Mouse (Mus musculus) heart, embryonic 13.5 days (tissue): ENCODE data around the gene Cers4. TPM values are rescaled to one million over a fixed set of nuclear protein-coding genes. Genes with fewer than 3 reads are reported as not detected.
A peak's percentile ranks its signal among the peaks of the same experiment; 100 is the strongest.

Source experiments
- ATAC-seq: fragments of 200-750 bp; cut with Nextera tagmentation; 2 replicates; pipeline ENCODE4 v1.8.0; 2017; ENCODE audit warnings: moderate TSS enrichment; ENCODE audit not compliant: insufficient number of reproducible peaks, low FRiP score, low TSS enrichment; ENCODE audit errors: extremely low read depth
- H3K27ac ChIP-seq: fragments of 300-500 bp; sonication (generic); replicated peaks from 2 replicates; pipeline ENCODE4 v1.5.1; 2015; ENCODE audit warnings: moderate library complexity, mild to moderate bottlenecking, inconsistent platforms
- H3K27me3 ChIP-seq: fragments of 300-500 bp; sonication (generic); replicated peaks from 2 replicates; pipeline ENCODE4 v1.6.1; 2015; ENCODE audit warnings: mild to moderate bottlenecking, inconsistent platforms
- H3K36me3 ChIP-seq: fragments of 300-500 bp; sonication (generic); 2 replicates; pipeline ENCODE4 v1.6.1; 2015; ENCODE audit warnings: mild to moderate bottlenecking, inconsistent platforms
- H3K4me1 ChIP-seq: fragments of 300-500 bp; sonication (generic); 2 replicates; pipeline ENCODE4 v1.6.1; 2015; ENCODE audit warnings: inconsistent platforms
- H3K4me2 ChIP-seq: fragments of 300-500 bp; sonication (generic); 2 replicates; pipeline ENCODE4 v1.6.1; 2015; ENCODE audit warnings: inconsistent platforms, mild to moderate bottlenecking, moderate library complexity
- H3K4me3 ChIP-seq: fragments of 300-500 bp; sonication (generic); 2 replicates; pipeline ENCODE4 v1.5.1; 2015; ENCODE audit warnings: moderate library complexity, mild to moderate bottlenecking, inconsistent platforms
- H3K9ac ChIP-seq: fragments of 300-500 bp; sonication (generic); 2 replicates; pipeline ENCODE4 v1.6.1; 2015; ENCODE audit warnings: inconsistent platforms, mild to moderate bottlenecking, moderate library complexity
- H3K9me3 ChIP-seq: fragments of 300-500 bp; sonication (generic); 2 replicates; pipeline ENCODE4 v1.6.1; 2016; ENCODE audit warnings: inconsistent platforms
- WGBS: fragments of 180-500 bp; shearing (Covaris S2); methylation state at CpG from one replicate; pipeline ENCODE4 v1.1.7; 2015; ENCODE audit warnings: mixed read lengths; 5-methylcytosine and 5-hydroxymethylcytosine counted together
- polyA plus RNA-seq: library from polyadenylated mRNA; unstranded; fragments of >200 nt; fragmentation: Nextera tagmentation; extraction: Ambion mirVana; gene quantifications from 2 replicates; pipeline ENCODE4 v1.2.1, GENCODE M21; 2015

The Cers4 gene
- polyA plus RNA-seq, 1 experiment from 2014 or later, result 37.3 TPM

DNA sequence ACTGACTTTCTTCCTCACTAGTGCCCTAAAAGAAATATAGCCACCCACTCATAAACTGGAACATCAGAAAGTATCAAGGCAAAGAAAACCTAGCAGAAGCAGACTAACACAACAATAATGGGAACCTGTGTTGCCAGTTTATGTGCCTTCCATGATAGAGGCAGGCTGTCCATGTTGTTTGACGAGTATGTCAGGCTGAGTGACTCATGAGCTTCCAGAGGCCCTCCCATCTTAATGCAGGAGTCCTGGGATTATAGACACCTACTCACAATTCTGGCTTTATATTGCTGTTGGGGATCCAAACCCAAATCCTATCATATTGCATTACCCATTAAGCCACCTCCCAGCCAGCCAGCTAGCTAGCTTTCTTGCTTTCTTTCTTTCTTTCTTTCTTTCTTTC, 12.5 kb downstream of the Cers4 start:
- Histone ChIP-seq H3K4me1 (peaks cover 57% of the 10 kb centered on the region), H3K9me3 (no peaks in the 10 kb centered on the region), H3K9ac (no peak overlapping the region), H3K27me3 (no peaks in the 10 kb centered on the region), H3K36me3 (peaks cover 41% of the 10 kb centered on the region), H3K4me2 (no peak overlapping the region), H3K4me3 (no peak overlapping the region), H3K27ac (no peak overlapping the region)
- ATAC-seq, result no peak
- WGBS, result 56% methylated on average over 1 of the region's 1 CpGs

DNA sequence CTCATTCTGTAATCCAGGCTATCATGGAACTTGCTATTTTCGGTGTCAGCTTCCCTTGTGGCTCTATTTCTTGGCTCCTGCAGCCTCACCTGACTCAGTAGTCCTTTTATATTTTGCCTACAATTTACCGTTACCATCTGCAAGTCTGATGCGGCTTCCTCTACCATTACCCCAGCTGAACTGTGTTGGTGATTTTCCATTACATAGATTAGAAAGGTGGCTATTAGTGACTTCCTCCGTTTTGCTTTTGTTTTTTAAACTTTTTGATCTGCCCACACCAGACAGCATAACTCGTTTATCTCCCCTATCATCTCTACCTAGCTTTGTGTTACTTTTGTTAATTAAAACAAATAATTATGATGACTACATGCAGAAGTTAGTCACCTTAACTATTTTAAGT, 14.7 kb downstream of the Cers4 start:
- Histone ChIP-seq H3K4me1 (peaks cover 70% of the 10 kb centered on the region), H3K4me3 (no peak overlapping the region), H3K9ac (no peak overlapping the region), H3K27ac (no peak overlapping the region), H3K36me3 (peaks cover 26% of the 10 kb centered on the region), H3K9me3 (no peaks in the 10 kb centered on the region), H3K27me3 (no peaks in the 10 kb centered on the region), H3K4me2 (no peak overlapping the region)
- no peak for ATAC-seq
- WGBS, result 66% methylated on average over 5 of the region's 5 CpGs

DNA sequence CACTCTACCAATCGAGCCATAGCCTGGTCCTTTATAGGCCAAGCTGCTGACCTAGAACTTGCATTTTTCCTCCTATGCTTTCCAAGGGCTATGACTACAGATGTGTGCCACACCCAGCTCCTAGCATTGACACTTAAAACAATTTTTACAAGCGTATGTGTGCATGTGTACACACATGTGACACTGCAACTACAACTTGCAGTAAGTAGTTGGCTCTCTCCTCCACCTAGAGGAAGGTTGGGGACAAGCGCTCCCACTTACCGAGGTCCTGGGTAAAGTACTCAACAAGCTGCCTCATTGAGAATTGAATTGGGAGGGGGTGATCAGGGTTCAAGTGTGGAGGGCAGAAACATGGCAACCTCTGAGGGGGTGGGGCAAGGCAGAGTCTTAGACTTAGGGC, 18.0 kb downstream of the Cers4 start:
- Histone ChIP-seq H3K4me3 (no peak overlapping the region), H3K36me3 (peaks cover 8% of the 10 kb centered on the region), H3K27ac (peak overlapping the region; percentile 98), H3K4me1 (peaks cover 90% of the 10 kb centered on the region), H3K9me3 (no peaks in the 10 kb centered on the region), H3K4me2 (peak overlapping the region; percentile 53; the same call in 1 of the 2 replicates), H3K27me3 (no peaks in the 10 kb centered on the region), H3K9ac (peak overlapping the region; percentile 67; the same call in 1 of the 2 replicates)
- 77% methylated on average over 4 of the region's 4 CpGs for WGBS
- ATAC-seq, result no peak

GRCm38 (mm10) chr8:4511429-4512115, 18.7 kb downstream of the Cers4 start:
- ATAC-seq, result no peak
- Histone ChIP-seq H3K27ac (peak overlapping the region; percentile 98), H3K27me3 (no peaks in the 10 kb centered on the region), H3K9ac (peak overlapping the region; percentile 67), H3K9me3 (no peaks in the 10 kb centered on the region), H3K4me1 (peaks cover 82% of the 10 kb centered on the region), H3K4me2 (peak overlapping the region; percentile 53), H3K4me3 (no peak overlapping the region), H3K36me3 (peaks cover 15% of the 10 kb centered on the region)
- WGBS, result 6% methylated on average over 2 of the region's 2 CpGs

DNA sequence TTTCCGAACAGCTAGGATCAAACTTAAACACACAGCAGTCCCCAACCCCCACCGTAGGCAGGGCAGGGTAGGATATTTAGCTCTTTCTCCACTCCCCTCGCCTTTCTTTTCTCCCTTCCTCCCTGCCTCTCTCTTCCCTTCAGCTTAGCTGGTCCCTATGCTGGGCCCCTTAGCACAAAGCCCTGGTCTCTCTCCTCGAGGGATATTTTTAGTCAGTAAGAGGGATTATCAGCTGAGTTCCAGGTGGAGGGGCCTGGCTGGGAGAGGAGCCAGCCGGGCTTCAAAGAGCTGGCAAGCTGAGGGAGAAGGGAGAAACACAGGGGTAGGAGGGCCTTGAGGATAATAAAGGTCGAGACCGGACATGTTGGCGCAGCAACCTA, 19.3 kb downstream of the Cers4 start:
- peak overlapping the region; percentile 67 for H3K9ac ChIP-seq
- H3K9me3 ChIP-seq, result no peaks in the 10 kb centered on the region
- peak overlapping the region; percentile 53 for H3K4me2 ChIP-seq
- peaks cover 77% of the 10 kb centered on the region for H3K4me1 ChIP-seq
- no peak overlapping the region for H3K4me3 ChIP-seq
- peaks cover 20% of the 10 kb centered on the region for H3K36me3 ChIP-seq
- ATAC-seq, result peak; percentile 72; the same call in 1 of the 2 replicates
- H3K27me3 ChIP-seq, result no peaks in the 10 kb centered on the region
- WGBS, result 11% methylated on average over 8 of the region's 8 CpGs
- H3K27ac ChIP-seq, result peak overlapping the region; percentile 98

DNA sequence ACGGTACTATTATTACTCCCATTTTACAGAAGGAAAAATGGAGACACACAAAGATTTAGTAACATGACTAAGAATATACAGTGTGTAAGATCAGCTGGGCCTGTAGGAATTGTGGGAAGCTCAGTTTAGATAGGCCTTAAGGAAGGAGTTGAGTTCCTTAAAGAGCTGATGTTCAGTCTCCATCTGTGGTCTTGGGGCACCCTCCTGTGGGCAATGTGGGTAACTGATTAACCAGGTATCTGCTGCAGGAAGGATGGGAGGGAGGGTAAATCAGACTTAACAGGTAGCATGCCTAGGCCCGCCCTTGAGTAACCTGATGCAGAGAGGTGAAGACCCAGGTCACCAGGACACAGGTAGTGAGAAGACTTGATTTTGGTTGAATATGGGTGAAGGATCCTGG, 23.3 kb downstream of the Cers4 start:
- Histone ChIP-seq H3K4me3 (no peak overlapping the region), H3K36me3 (peaks cover 61% of the 10 kb centered on the region), H3K9ac (no peak overlapping the region), H3K27ac (no peak overlapping the region), H3K4me2 (no peak overlapping the region), H3K4me1 (peaks cover 41% of the 10 kb centered on the region), H3K27me3 (no peaks in the 10 kb centered on the region), H3K9me3 (no peaks in the 10 kb centered on the region)
- 72% methylated on average over 2 of the region's 2 CpGs for WGBS
- ATAC-seq, result no peak

- Histone ChIP-seq H3K27me3 (no peaks in the 10 kb centered on the region), H3K27ac (no peak overlapping the region), H3K4me2 (no peak overlapping the region), H3K4me1 (peaks cover 5% of the 10 kb centered on the region; the same call in 1 of the 2 replicates), H3K4me3 (no peak overlapping the region), H3K9me3 (no peaks in the 10 kb centered on the region), H3K36me3 (peaks cover 94% of the 10 kb centered on the region), H3K9ac (no peak overlapping the region)
- no peak for ATAC-seq
- WGBS, result 59% methylated on average over 4 of the region's 4 CpGs
Observed at GRCm38 (mm10) chr8:4521472-4521871, 28.6 kb downstream of the Cers4 start.

DNA sequence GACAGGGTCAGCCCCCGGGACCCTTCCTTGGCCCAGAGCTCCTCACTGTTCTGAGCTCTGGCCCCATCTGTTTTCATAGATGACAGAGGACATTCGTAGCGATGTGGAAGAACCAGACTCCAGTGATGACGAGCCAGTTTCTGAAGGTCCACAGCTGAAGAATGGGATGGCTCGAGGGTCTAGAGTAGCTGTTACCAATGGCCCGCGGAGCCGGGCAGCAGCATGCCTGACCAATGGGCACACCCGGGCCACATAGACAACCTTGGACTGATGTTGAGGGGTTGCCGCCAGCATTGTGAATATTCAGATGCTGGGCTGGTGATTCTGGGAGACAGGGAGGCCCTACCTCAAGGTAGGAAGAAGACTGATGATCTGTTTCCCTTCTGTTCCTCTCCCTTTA, 30.7 kb downstream of the Cers4 start:
- H3K9me3 ChIP-seq, result no peaks in the 10 kb centered on the region
- WGBS, result 80% methylated on average over 10 of the region's 10 CpGs
- no peaks in the 10 kb centered on the region for H3K27me3 ChIP-seq
- ATAC-seq, result no peak
- peaks cover 91% of the 10 kb centered on the region for H3K36me3 ChIP-seq
- H3K27ac ChIP-seq, result no peak overlapping the region
- H3K4me1 ChIP-seq, result peaks cover 5% of the 10 kb centered on the region; the same call in 1 of the 2 replicates
- H3K4me2 ChIP-seq, result no peak overlapping the region
- no peak overlapping the region for H3K9ac ChIP-seq
- H3K4me3 ChIP-seq, result no peak overlapping the region

Other genes starting within 250 kb of the Cers4 start
- 2.2 and 2.5 TPM in 2 replicates for gene Tgfbr3l, start 244.8 kb upstream of the Cers4 start, polyA plus RNA-seq
- gene Snapc2, start 239.9 kb upstream of the Cers4 start, polyA plus RNA-seq, result 39.5 and 42.8 TPM in 2 replicates
- gene Ctxn1, start 233.8 kb upstream of the Cers4 start, polyA plus RNA-seq, result 35.1 and 38.4 TPM in 2 replicates
- gene Timm44, start 217.1 kb upstream of the Cers4 start, polyA plus RNA-seq, result 54.4 and 54.9 TPM in 2 replicates
- 11.5 and 14.6 TPM in 2 replicates for gene Ccl25, start 167.8 kb upstream of the Cers4 start, polyA plus RNA-seq
- gene Elavl1, start 167.6 kb upstream of the Cers4 start, polyA plus RNA-seq, result 162 and 163 TPM in 2 replicates
- gene Zfp958, start 120.1 kb downstream of the Cers4 start, polyA plus RNA-seq, result 7.2 and 7.6 TPM in 2 replicates